Mouse (Mus musculus): ENCODE data around the gene Foxl2. TPM values are rescaled to one million over a fixed set of nuclear protein-coding genes. Genes with fewer than 3 reads are reported as not detected.

Foxl2 gene
- polyA plus RNA-seq, 1 experiment from 2014 or later, result 0.42 TPM

DNA sequence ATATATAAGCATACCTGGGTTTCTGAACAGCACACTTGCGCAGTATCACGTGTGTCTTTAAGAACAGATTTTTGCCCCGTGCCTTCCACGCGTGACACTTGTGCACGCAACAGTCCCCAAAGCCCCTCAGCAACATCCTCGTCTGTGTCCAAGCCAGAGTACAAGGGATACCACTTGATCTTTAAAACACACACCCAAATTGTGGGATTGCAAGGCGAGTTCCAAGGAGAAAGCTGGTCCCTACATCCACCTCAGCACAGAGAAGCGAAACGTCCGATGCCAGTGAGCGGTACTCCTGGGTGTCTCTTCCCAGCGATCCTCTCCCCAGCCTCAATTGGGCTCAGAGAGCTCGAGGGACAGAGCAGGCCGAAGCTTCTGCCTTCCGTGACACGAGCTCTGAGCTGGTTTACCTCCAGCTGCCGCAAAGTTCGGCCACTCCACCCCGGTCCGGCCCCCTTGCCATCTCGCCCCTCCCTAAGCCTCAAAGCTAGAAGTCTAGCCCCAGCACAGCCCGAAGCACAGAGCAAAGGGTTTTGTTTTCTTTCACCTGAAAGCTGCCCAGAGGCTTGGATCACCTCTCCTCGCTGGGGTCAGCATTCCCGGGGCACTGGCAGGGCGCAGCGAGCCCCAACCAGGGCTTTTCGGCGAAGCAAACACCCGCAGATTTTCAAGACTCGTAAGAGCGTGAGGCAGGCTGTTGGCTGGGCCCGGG lies 541 bp upstream of the Foxl2 start:
- H3K27ac ChIP-seq (replicated peaks), result no peak overlapping the region
- no peak for ATAC-seq (replicated peaks)
- no peaks in the 10 kb centered on the region for H3K36me3 ChIP-seq
- H3K27me3 ChIP-seq, result peaks cover 87% of the 10 kb centered on the region
- H3K4me1 ChIP-seq, result peaks cover 34% of the 10 kb centered on the region
- H3K9ac ChIP-seq (replicated peaks), result no peak overlapping the region
- H3K4me2 ChIP-seq (replicated peaks), result peak overlapping the region; percentile 67
- H3K4me3 ChIP-seq, result peak overlapping the region; percentile 40
- WGBS, result 2% methylated on average over 33 of the region's 33 CpGs
- no peaks in the 10 kb centered on the region for H3K9me3 ChIP-seq

GRCm38 (mm10) chr9:98955716-98956224 lies 682 bp downstream of the Foxl2 start:
- Histone ChIP-seq H3K36me3 (no peaks in the 10 kb centered on the region), H3K9ac (replicated peaks) (peak overlapping the region; percentile 0; the same call in 1 of the 2 replicates), H3K4me2 (replicated peaks) (peak overlapping the region; percentile 67), H3K27me3 (peaks cover 91% of the 10 kb centered on the region), H3K9me3 (no peaks in the 10 kb centered on the region), H3K27ac (replicated peaks) (no peak overlapping the region), H3K4me3 (peak overlapping the region; percentile 40), H3K4me1 (peaks cover 34% of the 10 kb centered on the region)
- WGBS, result under 1% methylated on average over 60 of the region's 60 CpGs
- ATAC-seq (replicated peaks), result no peak; the same call in 1 of the 2 replicates

DNA sequence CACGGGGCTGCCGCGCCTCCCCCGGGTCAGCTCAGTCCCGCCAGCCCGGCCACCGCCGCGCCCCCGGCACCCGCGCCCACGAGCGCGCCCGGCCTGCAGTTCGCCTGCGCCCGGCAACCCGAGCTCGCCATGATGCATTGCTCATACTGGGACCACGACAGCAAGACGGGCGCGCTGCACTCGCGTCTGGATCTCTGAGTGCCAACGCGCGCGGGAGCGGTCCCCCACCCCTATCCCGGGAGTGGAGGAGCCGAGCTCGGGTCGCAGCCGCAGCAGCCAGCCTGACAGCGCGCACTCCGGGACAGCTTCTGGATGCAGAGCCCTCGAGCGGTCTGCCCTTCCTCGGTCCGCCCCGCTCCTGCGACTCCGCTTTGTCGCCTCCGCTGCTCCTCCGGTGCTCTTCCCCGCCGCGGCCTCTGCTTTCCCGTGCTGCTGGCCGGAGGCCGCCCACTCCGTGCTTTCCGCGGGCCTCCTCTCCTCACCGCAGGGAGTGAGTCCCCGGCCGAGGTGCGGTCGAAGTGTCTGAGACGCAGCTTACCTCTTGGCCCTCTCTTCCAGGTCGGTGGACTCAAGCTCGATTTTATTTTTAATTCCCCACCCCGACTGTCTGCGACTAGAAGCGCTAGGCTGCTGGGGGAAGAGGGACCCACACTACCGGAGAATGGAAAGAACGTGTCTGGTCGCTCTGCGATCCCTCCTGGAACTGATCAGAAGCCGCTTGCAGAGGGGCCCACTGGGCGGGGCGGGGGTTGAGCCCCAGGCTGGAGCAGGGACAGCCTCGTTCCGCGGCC lies 1.7 kb downstream of the Foxl2 start:
- under 1% methylated on average over 80 of the region's 80 CpGs for WGBS
- H3K4me3 ChIP-seq, result peak overlapping the region; percentile 40
- H3K36me3 ChIP-seq, result no peaks in the 10 kb centered on the region
- peak; percentile 45 for ATAC-seq (replicated peaks)
- H3K4me1 ChIP-seq, result peaks cover 34% of the 10 kb centered on the region
- H3K4me2 ChIP-seq (replicated peaks), result peak overlapping the region; percentile 67
- no peak overlapping the region for H3K27ac ChIP-seq (replicated peaks)
- no peaks in the 10 kb centered on the region for H3K9me3 ChIP-seq
- H3K9ac ChIP-seq (replicated peaks), result no peak overlapping the region; the same call in 1 of the 2 replicates
- peaks cover 91% of the 10 kb centered on the region for H3K27me3 ChIP-seq

- H3K9ac ChIP-seq (replicated peaks), result no peak overlapping the region
- no peak overlapping the region for H3K4me3 ChIP-seq
- no peak overlapping the region for H3K4me2 ChIP-seq (replicated peaks)
- H3K36me3 ChIP-seq, result no peaks in the 10 kb centered on the region
- 1% methylated on average over 23 of the region's 23 CpGs for WGBS
- H3K27me3 ChIP-seq, result peaks cover 91% of the 10 kb centered on the region
- H3K4me1 ChIP-seq, result peaks cover 27% of the 10 kb centered on the region
- no peak overlapping the region for H3K27ac ChIP-seq (replicated peaks)
- H3K9me3 ChIP-seq, result no peaks in the 10 kb centered on the region
- no peak for ATAC-seq (replicated peaks)
These were observed 2.8 kb downstream of the Foxl2 start for GRCm38 (mm10) chr9:98957751-98958351.

GRCm38 (mm10) chr9:98958628-98959027 lies 3.5 kb downstream of the Foxl2 start:
- Histone ChIP-seq H3K4me2 (replicated peaks) (no peak overlapping the region), H3K4me3 (no peak overlapping the region), H3K4me1 (peaks cover 27% of the 10 kb centered on the region), H3K9me3 (no peaks in the 10 kb centered on the region), H3K27ac (replicated peaks) (no peak overlapping the region), H3K36me3 (no peaks in the 10 kb centered on the region), H3K9ac (replicated peaks) (no peak overlapping the region), H3K27me3 (peaks cover 91% of the 10 kb centered on the region)
- no peak for ATAC-seq (replicated peaks)
- 3% methylated on average over 6 of the region's 6 CpGs for WGBS

GRCm38 (mm10) chr9:98959851-98960250 lies 4.8 kb downstream of the Foxl2 start:
- H3K4me1 ChIP-seq, result peaks cover 24% of the 10 kb centered on the region
- no peak overlapping the region for H3K27ac ChIP-seq (replicated peaks)
- no peak overlapping the region for H3K4me2 ChIP-seq (replicated peaks)
- no peak overlapping the region for H3K9ac ChIP-seq (replicated peaks)
- peaks cover 90% of the 10 kb centered on the region for H3K27me3 ChIP-seq
- WGBS, result 25% methylated on average over 3 of the region's 3 CpGs
- H3K4me3 ChIP-seq, result no peak overlapping the region
- ATAC-seq (replicated peaks), result no peak
- no peaks in the 10 kb centered on the region for H3K36me3 ChIP-seq
- no peaks in the 10 kb centered on the region for H3K9me3 ChIP-seq

DNA sequence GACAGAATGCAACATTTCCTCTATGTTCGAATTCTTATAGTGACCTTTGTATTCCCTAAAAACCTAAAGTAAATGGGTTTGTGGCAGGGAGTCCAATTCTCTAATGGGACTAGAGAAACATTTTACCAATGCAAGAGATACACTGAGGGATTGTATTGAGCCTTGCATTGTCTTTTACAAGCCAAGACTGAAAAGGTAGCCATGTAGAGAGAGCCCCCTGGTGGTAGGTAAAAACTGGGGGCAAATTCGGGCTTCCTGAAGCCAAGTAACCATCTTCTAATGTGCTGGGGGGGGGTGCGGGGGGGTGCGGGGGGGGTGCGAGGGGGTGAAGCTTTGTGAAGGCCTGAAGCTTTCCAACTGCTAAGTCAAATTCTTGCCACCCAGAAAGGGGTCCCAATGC lies 5.3 kb downstream of the Foxl2 start:
- H3K36me3 ChIP-seq, result no peaks in the 10 kb centered on the region
- peaks cover 90% of the 10 kb centered on the region for H3K27me3 ChIP-seq
- no peak overlapping the region for H3K4me2 ChIP-seq (replicated peaks)
- no peaks in the 10 kb centered on the region for H3K9me3 ChIP-seq
- H3K9ac ChIP-seq (replicated peaks), result no peak overlapping the region
- H3K27ac ChIP-seq (replicated peaks), result no peak overlapping the region
- peaks cover 22% of the 10 kb centered on the region for H3K4me1 ChIP-seq
- WGBS, result 17% methylated on average over 5 of the region's 5 CpGs
- no peak for ATAC-seq (replicated peaks)
- H3K4me3 ChIP-seq, result no peak overlapping the region

GRCm38 (mm10) chr9:98961591-98962477 lies 6.7 kb downstream of the Foxl2 start:
- H3K4me3 ChIP-seq, result no peak overlapping the region
- no peaks in the 10 kb centered on the region for H3K9me3 ChIP-seq
- H3K27me3 ChIP-seq, result peaks cover 89% of the 10 kb centered on the region
- H3K9ac ChIP-seq (replicated peaks), result no peak overlapping the region
- peaks cover 7% of the 10 kb centered on the region for H3K4me1 ChIP-seq
- H3K4me2 ChIP-seq (replicated peaks), result no peak overlapping the region
- H3K36me3 ChIP-seq, result no peaks in the 10 kb centered on the region
- 3% methylated on average over 22 of the region's 22 CpGs for WGBS
- no peak overlapping the region for H3K27ac ChIP-seq (replicated peaks)
- no peak for ATAC-seq (replicated peaks)

DNA sequence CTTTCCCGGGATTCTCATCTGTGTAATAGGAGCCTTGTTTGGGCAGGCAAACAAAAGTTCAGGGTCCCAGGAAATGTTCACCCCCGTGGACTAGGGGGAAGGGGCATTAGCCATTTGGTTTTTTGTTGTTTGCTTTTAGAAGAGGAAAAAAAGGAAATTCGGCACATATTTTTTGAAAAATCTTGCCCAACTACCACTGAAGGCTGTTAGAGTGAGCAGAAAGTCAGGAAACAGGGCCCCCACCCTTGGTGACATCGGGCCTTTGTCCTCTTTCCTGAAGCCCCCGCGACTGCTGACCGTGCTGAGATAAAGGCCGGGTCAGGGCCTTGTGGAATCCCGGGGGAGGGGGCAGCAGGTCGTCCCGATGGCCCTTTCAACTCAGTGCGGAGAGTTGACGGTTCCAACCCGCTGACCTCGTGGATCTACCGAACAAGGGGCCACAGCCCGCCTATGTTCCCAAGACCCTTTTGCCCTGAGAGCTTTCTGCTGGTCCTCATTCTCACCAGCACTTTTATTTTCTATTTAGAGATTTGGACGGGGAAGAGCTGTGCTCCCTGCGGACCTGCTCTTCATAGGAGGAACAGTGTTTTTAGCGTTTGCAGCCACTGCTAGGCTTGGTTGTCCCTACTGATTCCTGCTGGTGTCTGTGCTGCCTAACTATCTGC lies 7.5 kb downstream of the Foxl2 start:
- H3K27me3 ChIP-seq, result peaks cover 91% of the 10 kb centered on the region
- H3K9ac ChIP-seq (replicated peaks), result no peak overlapping the region
- ATAC-seq (replicated peaks), result no peak
- H3K9me3 ChIP-seq, result no peaks in the 10 kb centered on the region
- no peak overlapping the region for H3K27ac ChIP-seq (replicated peaks)
- H3K36me3 ChIP-seq, result no peaks in the 10 kb centered on the region
- peaks cover 3% of the 10 kb centered on the region; the same call in 1 of the 2 replicates for H3K4me1 ChIP-seq
- WGBS, result 1% methylated on average over 20 of the region's 20 CpGs
- no peak overlapping the region for H3K4me2 ChIP-seq (replicated peaks)
- H3K4me3 ChIP-seq, result no peak overlapping the region

DNA sequence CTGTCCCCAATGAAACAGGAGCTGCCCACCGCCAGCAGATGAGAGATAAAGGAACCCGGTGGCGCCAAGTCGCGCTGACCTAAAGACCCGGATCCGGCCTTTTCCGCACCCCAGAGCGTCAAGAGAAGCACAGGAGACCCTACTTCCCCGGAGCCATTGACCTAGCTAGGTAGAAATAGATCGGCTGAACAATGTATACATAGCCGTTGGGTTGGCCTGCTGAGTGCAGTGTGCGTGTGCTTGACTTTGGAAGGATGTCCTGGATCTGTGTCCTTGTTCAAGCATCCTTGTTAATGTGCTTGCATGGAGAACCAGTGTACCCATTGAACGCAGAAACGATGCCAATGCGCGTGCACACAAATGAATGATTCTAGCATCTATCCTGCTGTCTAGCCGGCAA lies 8.6 kb downstream of the Foxl2 start:
- Histone ChIP-seq H3K4me3 (no peak overlapping the region), H3K4me1 (peaks cover 3% of the 10 kb centered on the region; the same call in 1 of the 2 replicates), H3K9me3 (no peaks in the 10 kb centered on the region), H3K9ac (replicated peaks) (no peak overlapping the region), H3K36me3 (no peaks in the 10 kb centered on the region), H3K27me3 (peaks cover 86% of the 10 kb centered on the region), H3K27ac (replicated peaks) (no peak overlapping the region), H3K4me2 (replicated peaks) (no peak overlapping the region)
- ATAC-seq (replicated peaks), result no peak
- 2% methylated on average over 18 of the region's 18 CpGs for WGBS

GRCm38 (mm10) chr9:98965084-98965483 lies 10.0 kb downstream of the Foxl2 start:
- Histone ChIP-seq H3K9me3 (no peaks in the 10 kb centered on the region), H3K9ac (replicated peaks) (no peak overlapping the region), H3K4me1 (peaks cover 3% of the 10 kb centered on the region; the same call in 1 of the 2 replicates), H3K4me2 (replicated peaks) (0 out of 2 replicates have a peak overlapping the region, but pooled peaks have one; percentile 17), H3K4me3 (no peak overlapping the region), H3K27ac (replicated peaks) (no peak overlapping the region), H3K27me3 (peaks cover 85% of the 10 kb centered on the region), H3K36me3 (no peaks in the 10 kb centered on the region)
- 0 out of 2 replicates have a peak, but pooled peaks have one; percentile 32 for ATAC-seq (replicated peaks)
- WGBS, result 2% methylated on average over 18 of the region's 18 CpGs

Measured in forebrain, embryonic 15.5 days (tissue).